Mouse (Mus musculus): ENCODE results near the gene Col19a1.

GRCm38 (mm10) chr1:24302674-24303073, 284.6 kb downstream of the Col19a1 start:
- peak; percentile 62 for TF ChIP-seq CTCF (IDR thresholded peaks at IDR 0.05; ENCODE audit: insufficient read depth, low read depth, low read length)
- TF ChIP-seq POLR2A (IDR thresholded peaks at IDR 0.05; ENCODE audit: insufficient read depth, low read depth, low read length): no peak
